14 mouse cellular contexts compared by ENCODE assay signal in genomic region chr5:8541120-8542117, GRCm38 (mm10).
"Had no signal": no experiment of that assay in that cellular context is flagged by ENCODE, and none has a peak within 500 bp of the region (broad histone marks: within the 10 kb centered on the region; RNA-seq: fewer than 3 reads in every experiment).

No protein-coding gene starts in this region.

- H3K4me3 ChIP-seq: layer of hippocampus, adult 2 months; megakaryocyte, embryonic 14.5 days; midbrain, embryonic 12.5 days; stomach, embryonic 15.5 days had no signal

- H3K4me1 ChIP-seq: megakaryocyte, embryonic 14.5 days; midbrain, embryonic 12.5 days; stomach, embryonic 15.5 days had no signal

- H3K36me3 ChIP-seq: stomach, embryonic 15.5 days had no signal

- H3K9ac ChIP-seq: liver, embryonic 14.5 days; midbrain, embryonic 12.5 days; stomach, embryonic 15.5 days had no signal

- H3K27me3 ChIP-seq: megakaryocyte, embryonic 14.5 days; midbrain, embryonic 12.5 days; stomach, embryonic 15.5 days had no signal

- H3K27ac ChIP-seq: layer of hippocampus, adult 2 months; liver, embryonic 14.5 days; macrophage; midbrain, embryonic 12.5 days; stomach, embryonic 15.5 days had no signal

- H3K9me3 ChIP-seq: megakaryocyte, embryonic 14.5 days; midbrain, embryonic 12.5 days; stomach, embryonic 15.5 days had no signal

- DNase-seq: kidney, adult 8-10 months; kidney, postnatal 4 days; lung, adult 18-20 months; lung, postnatal 10 days; right cerebral cortex, postnatal 14 days; thymus, postnatal 36 days had no signal

- ATAC-seq: inflammation-experienced regulatory T-cells, adult 6 months; intestine, postnatal 0 days had no signal

- H3K4me2 ChIP-seq: midbrain, embryonic 12.5 days; stomach, embryonic 15.5 days had no signal
